Comparison of ENCODE assay signal across 8 mouse cellular contexts in genomic region chr15:88537190-88537589, GRCm38 (mm10).
DNase-seq lines count a peak whose midpoint lies in the region; ATAC-seq and TF ChIP-seq lines count a peak whose summit lies in the region.

No protein-coding gene starts in this region.

- no peak for TF ChIP-seq POLR2A in olfactory bulb, adult 2 months (IDR thresholded peaks at IDR 0.05; ENCODE audit: insufficient read depth, low read depth, low read length)

- peak; percentile 64; the same call in 1 of the 2 replicates for ATAC-seq in cerebellum, adult (ENCODE audit: insufficient number of reproducible peaks, low FRiP score, low TSS enrichment)
- no peak for ATAC-seq in midbrain, embryonic 14.5 days (ENCODE audit: low FRiP score, low TSS enrichment)
- no peak for ATAC-seq in midbrain, embryonic 16.5 days
- 0 out of 2 replicates have a peak, but pooled peaks have one; percentile 63 for ATAC-seq in hindbrain, postnatal 0 days

- H3K27me3 ChIP-seq in midbrain, embryonic 14.5 days (ENCODE audit: control insufficient read depth, insufficient read depth, low read length) = no peaks in the 10 kb centered on the region
- H3K27me3 ChIP-seq in midbrain, embryonic 16.5 days (ENCODE audit: control insufficient read depth, insufficient read depth, low read depth, low read length) = no peaks in the 10 kb centered on the region
- H3K27me3 ChIP-seq in hindbrain, postnatal 0 days (ENCODE audit: insufficient read depth, low read length) = no peaks in the 10 kb centered on the region

- DNase-seq in cerebellum, adult 11-12 months = no peak
- DNase-seq in midbrain, embryonic 14.5 days = peak; percentile 88
- peak; percentile 88 to 90 for DNase-seq in cerebellum, postnatal 14 days
- DNase-seq in hindbrain, postnatal 0 days (ENCODE audit: low spot score) = peak; percentile 87
- DNase-seq in gastrocnemius, postnatal 25 days = no peak

- no peak overlapping the region for H3K27ac ChIP-seq in midbrain, embryonic 14.5 days (replicated peaks; ENCODE audit: low read depth, low read length)
- H3K27ac ChIP-seq in midbrain, embryonic 16.5 days (ENCODE audit: low read length) = no peak overlapping the region
- no peak overlapping the region for H3K27ac ChIP-seq in hindbrain, postnatal 0 days
- H3K27ac ChIP-seq in olfactory bulb, adult 2 months (ENCODE audit: insufficient read depth, low read depth, low read length) = no peak overlapping the region

- no peaks in the 10 kb centered on the region for H3K9me3 ChIP-seq in midbrain, embryonic 14.5 days (ENCODE audit: control insufficient read depth, low read length)
- H3K9me3 ChIP-seq in midbrain, embryonic 16.5 days (replicated peaks; ENCODE audit: control insufficient read depth, low read length, poor library complexity, severe bottlenecking) = no peaks in the 10 kb centered on the region
- no peaks in the 10 kb centered on the region for H3K9me3 ChIP-seq in hindbrain, postnatal 0 days (ENCODE audit: low read length)

- peak; percentile 91 for TF ChIP-seq CTCF in hindbrain, postnatal 0 days (IDR thresholded peaks at IDR 0.05; ENCODE audit: low read depth)
- TF ChIP-seq CTCF in olfactory bulb, adult 2 months (IDR thresholded peaks at IDR 0.05; ENCODE audit: insufficient read depth, low read depth, low read length) = peak; percentile 68

- no peaks in the 10 kb centered on the region for H3K36me3 ChIP-seq in midbrain, embryonic 14.5 days (ENCODE audit: control insufficient read depth, insufficient read depth, low read length)
- no peaks in the 10 kb centered on the region for H3K36me3 ChIP-seq in midbrain, embryonic 16.5 days (ENCODE audit: control insufficient read depth, insufficient read depth, low read length)
- H3K36me3 ChIP-seq in hindbrain, postnatal 0 days (ENCODE audit: insufficient read depth, low read length) = no peaks in the 10 kb centered on the region

- H3K4me2 ChIP-seq in midbrain, embryonic 14.5 days (ENCODE audit: low read length) = no peak overlapping the region
- H3K4me2 ChIP-seq in midbrain, embryonic 16.5 days (ENCODE audit: low read length) = no peak overlapping the region
- no peak overlapping the region for H3K4me2 ChIP-seq in hindbrain, postnatal 0 days (ENCODE audit: low read depth, low read length)

- no peak overlapping the region for H3K4me3 ChIP-seq in midbrain, embryonic 14.5 days (replicated peaks; ENCODE audit: low read depth, low read length)
- no peak overlapping the region for H3K4me3 ChIP-seq in midbrain, embryonic 16.5 days (ENCODE audit: low read depth, low read length)
- no peak overlapping the region for H3K4me3 ChIP-seq in hindbrain, postnatal 0 days (ENCODE audit: low read length)
- H3K4me3 ChIP-seq in olfactory bulb, adult 2 months (ENCODE audit: insufficient read depth, low read depth, low read length) = no peak overlapping the region

- 0 out of 2 replicates have a peak, but pooled peaks cover 7% of the 10 kb centered on the region for H3K4me1 ChIP-seq in midbrain, embryonic 14.5 days (ENCODE audit: control insufficient read depth, insufficient read depth, low read length)
- peaks cover 4% of the 10 kb centered on the region; the same call in 1 of the 2 replicates for H3K4me1 ChIP-seq in midbrain, embryonic 16.5 days (ENCODE audit: control insufficient read depth, insufficient read depth, low read length)
- H3K4me1 ChIP-seq in hindbrain, postnatal 0 days (ENCODE audit: insufficient read depth, low read length) = no peaks in the 10 kb centered on the region
- H3K4me1 ChIP-seq in olfactory bulb, adult 2 months (ENCODE audit: control insufficient read depth, insufficient read depth, low read length) = peaks cover 3% of the 10 kb centered on the region; the same call in 1 of the 2 replicates

- WGBS in midbrain, embryonic 14.5 days = 19% methylated on average over 10 of the region's 10 CpGs
- 18% methylated on average over 10 of the region's 10 CpGs for WGBS in midbrain, embryonic 16.5 days
- 15% methylated on average over 10 of the region's 10 CpGs for WGBS in hindbrain, postnatal 0 days
- WGBS in olfactory bulb, adult 2 months = 20% methylated on average over 10 of the region's 10 CpGs

- no peak overlapping the region for H3K9ac ChIP-seq in midbrain, embryonic 14.5 days (replicated peaks; ENCODE audit: low read length)
- H3K9ac ChIP-seq in midbrain, embryonic 16.5 days (ENCODE audit: low read depth, low read length) = no peak overlapping the region
- no peak overlapping the region for H3K9ac ChIP-seq in hindbrain, postnatal 0 days (replicated peaks; ENCODE audit: low read length)

Comparison
In these comparisons a context has a peak if more than half of its experiments do, and no peak if none do; other contexts are left out.
1. DNase-seq: peak in midbrain, embryonic 14.5 days (single experiment), cerebellum, postnatal 14 days (2 of 2) and hindbrain, postnatal 0 days (single experiment); none in cerebellum, adult 11-12 months (single experiment) and gastrocnemius, postnatal 25 days (single experiment).
2. ATAC-seq: peak in cerebellum, adult (single experiment) and hindbrain, postnatal 0 days (single experiment); none in midbrain, embryonic 14.5 days (single experiment) and midbrain, embryonic 16.5 days (single experiment).